Mouse (Mus musculus) lung, adult 2 months (tissue): Measurements from ENCODE around the gene Asb8.

Experiments used
- CTCF ChIP-seq: fragments of 200-500 bp; IDR thresholded peaks from 2 replicates; pipeline ENCODE4 v1.5.1; 2011; ENCODE audit warnings: mild to moderate bottlenecking, low read length, control low read depth; ENCODE audit not compliant: insufficient read depth
- POLR2A ChIP-seq: fragments of 200-500 bp; IDR thresholded peaks from 2 replicates; pipeline ENCODE4 v1.6.1; 2011; ENCODE audit warnings: low read depth, mild to moderate bottlenecking, control low read depth, low read length, borderline replicate concordance; ENCODE audit errors: extremely low read depth

DNA sequence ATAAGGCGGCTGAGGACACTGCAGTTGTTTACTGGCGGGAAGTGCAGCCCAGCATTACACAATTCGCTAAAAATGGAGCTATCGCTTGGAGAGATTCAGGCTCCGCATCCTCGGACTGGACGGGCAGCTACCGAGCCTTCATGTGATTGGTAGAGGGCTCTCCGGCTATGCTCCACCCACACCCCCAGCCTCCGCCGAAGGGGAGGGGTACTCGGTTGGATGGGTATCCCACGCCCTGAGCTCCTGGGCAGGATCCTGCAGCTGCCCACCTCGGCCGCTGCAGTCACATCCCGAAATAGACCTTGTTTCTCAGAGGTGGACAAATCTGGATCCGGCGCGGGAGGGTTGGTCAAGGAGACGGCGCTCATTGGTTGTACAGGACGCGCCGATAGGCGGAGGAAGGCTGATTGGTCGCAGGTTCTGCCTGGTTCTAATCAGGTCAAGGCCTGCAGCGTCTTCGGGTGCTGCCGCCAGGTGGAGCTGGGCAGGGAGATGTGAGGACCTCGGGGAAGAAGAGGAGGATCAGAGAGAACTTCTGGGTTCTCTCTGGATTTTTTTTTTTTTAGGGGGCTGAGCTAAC lies 15.8 kb upstream of the Asb8 start:
- TF ChIP-seq CTCF (peak; percentile 80), POLR2A (peak; percentile 60; the same call in 1 of the 2 replicates)
